Mouse (Mus musculus) cortical plate, adult 2 months (tissue): Measurements from ENCODE around the gene Slain2. TPM values are rescaled to one million over a fixed set of nuclear protein-coding genes. Genes with fewer than 3 reads are reported as not detected.

ENCODE experiments used
- H3K27ac ChIP-seq: fragments of 200-500 bp; 2 replicates; pipeline ENCODE4 v1.5.1; 2012; ENCODE audit warnings: low read length, control low read depth, inconsistent platforms; ENCODE audit not compliant: insufficient read depth
- H3K4me1 ChIP-seq: fragments of 200-500 bp; 2 replicates; pipeline ENCODE4 v1.6.1; 2011; ENCODE audit warnings: low read length; ENCODE audit not compliant: control insufficient read depth, insufficient read depth
- H3K4me3 ChIP-seq: fragments of 200-500 bp; 2 replicates; pipeline ENCODE4 v1.5.1; 2011; ENCODE audit warnings: mild to moderate bottlenecking, low read length, control low read depth; ENCODE audit not compliant: insufficient read depth
- CTCF ChIP-seq: fragments of 200-500 bp; IDR thresholded peaks from 2 replicates; pipeline ENCODE4 v1.5.1; 2011; ENCODE audit warnings: mild to moderate bottlenecking, control low read depth, low read length; ENCODE audit not compliant: insufficient read depth; ENCODE audit errors: extremely low read depth
- POLR2A ChIP-seq: fragments of 200-500 bp; IDR thresholded peaks from 2 replicates; pipeline ENCODE4 v1.6.1; 2011; ENCODE audit warnings: mild to moderate bottlenecking, low read length, control low read depth; ENCODE audit not compliant: insufficient read depth; ENCODE audit errors: extremely low read depth
- polyA plus RNA-seq: library from polyadenylated mRNA; depleted of rRNA; stranded (reverse); fragments of >200 nt; gene quantifications from 2 replicates; pipeline ENCODE4 v1.2.3, GENCODE M21; 2012

Slain2 gene
- polyA plus RNA-seq, 1 experiment, result 14.7 TPM

DNA sequence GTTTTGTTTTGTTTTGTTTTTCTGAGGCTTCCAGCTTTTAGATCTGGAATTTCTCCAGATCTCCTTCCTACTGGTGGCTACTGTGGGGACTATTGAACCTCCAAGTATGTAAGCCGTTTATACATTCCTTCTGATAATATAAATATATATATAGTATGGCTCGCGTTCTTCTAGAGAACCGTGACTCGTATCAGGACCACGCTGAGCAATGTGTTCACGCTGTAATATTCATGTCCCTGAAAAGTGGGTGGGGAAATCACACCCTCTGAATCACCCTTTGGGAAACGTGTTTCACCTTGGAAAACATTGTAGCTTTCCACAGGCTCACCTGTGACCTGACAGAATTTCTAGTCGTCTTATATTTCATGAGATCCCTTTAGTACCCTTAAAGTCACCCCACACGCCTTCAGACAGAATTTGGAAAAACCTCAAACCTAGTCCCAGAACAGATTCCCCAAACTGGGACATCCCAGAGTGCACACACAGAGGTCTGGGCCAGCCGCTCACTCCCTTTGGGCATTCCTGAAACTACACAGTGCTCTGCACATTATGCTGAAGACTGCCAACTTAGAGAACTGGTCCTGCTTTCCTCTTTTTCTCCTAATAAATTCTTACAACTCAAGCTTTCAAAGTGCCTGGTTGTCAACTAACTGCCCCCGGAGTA is 32.2 kb upstream of the Slain2 start:
- TF ChIP-seq POLR2A (no peak), CTCF (no peak)
- Histone ChIP-seq H3K27ac (no peak overlapping the region), H3K4me3 (no peak overlapping the region), H3K4me1 (no peaks in the 10 kb centered on the region)

DNA sequence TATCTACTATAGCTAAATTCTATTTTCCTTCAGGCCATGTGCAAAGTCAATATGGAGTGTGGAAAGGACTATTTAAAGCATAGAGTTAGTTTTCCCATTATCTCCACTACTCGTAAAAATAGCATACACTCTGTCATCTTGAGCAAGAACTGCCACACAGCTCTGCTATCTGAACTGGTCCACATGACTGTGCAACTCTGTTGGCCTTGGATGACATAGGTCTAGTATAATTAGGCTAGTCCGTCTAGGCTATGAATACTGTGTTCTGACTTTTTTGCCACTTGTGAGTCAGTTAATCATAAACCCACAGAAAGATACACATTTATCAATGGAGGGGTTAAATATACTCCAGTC is 31.7 kb upstream of the Slain2 start:
- TF ChIP-seq POLR2A (no peak), CTCF (no peak)
- H3K4me1 ChIP-seq, result no peaks in the 10 kb centered on the region
- no peak overlapping the region for H3K4me3 ChIP-seq
- H3K27ac ChIP-seq, result no peak overlapping the region

DNA sequence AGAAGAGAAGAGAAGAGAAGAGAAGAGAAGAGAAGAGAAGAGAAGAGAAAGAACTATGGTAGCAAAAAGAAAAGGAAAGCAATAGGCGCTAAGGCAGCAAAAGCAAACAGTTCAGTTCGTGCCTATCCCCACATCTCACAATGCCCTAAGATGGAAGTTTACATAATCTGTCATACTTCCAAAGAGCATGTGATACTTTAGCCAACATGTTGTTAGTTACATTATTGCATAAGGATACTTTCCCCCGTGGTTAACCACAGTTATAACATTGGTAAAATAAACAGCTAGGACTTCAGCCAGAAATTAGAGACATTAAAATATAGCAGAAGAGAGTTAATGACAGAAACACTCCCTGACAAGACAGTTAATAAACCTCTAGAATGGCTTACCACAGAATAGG is 30.4 kb upstream of the Slain2 start:
- H3K27ac ChIP-seq, result no peak overlapping the region
- no peak overlapping the region for H3K4me3 ChIP-seq
- H3K4me1 ChIP-seq, result no peaks in the 10 kb centered on the region
- TF ChIP-seq POLR2A (no peak), CTCF (no peak)

DNA sequence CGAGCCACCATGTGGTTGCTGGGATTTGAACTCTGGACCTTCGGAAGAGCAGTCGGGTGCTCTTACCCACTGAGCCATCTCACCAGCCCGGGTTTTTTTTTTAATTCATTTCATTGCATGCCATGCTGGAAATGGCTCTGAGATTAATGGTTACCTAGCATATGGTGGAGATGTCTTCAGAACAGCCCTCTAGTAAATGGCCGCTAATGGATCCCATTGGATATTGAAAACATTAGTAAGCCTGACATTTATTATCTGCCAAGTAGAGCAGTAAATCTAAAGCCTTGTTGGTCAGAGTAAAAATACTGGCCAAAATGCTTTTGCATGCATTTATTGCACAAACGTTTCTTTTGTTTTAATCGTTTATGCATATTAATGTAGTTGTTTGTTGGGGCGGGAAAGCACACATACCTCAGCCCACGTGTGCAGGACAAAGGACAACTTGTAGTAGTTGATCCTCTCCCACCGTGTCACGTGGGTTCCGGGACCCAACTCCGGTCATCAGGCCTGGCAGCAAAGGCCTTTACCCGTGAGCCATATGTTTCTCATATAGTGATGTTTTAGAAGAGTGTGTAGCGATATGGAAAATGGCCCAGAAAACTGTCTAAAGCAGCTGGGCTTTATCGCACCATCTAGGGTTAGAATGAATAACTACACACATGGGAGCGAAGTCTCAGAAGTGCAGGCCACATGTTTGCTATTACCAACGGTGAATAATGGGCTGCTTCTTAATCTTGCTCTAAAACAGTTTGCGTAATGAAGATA is 27.5 kb upstream of the Slain2 start:
- no peak for TF ChIP-seq POLR2A
- TF ChIP-seq CTCF, result no peak
- Histone ChIP-seq H3K4me3 (no peak overlapping the region), H3K4me1 (no peaks in the 10 kb centered on the region), H3K27ac (no peak overlapping the region)

DNA sequence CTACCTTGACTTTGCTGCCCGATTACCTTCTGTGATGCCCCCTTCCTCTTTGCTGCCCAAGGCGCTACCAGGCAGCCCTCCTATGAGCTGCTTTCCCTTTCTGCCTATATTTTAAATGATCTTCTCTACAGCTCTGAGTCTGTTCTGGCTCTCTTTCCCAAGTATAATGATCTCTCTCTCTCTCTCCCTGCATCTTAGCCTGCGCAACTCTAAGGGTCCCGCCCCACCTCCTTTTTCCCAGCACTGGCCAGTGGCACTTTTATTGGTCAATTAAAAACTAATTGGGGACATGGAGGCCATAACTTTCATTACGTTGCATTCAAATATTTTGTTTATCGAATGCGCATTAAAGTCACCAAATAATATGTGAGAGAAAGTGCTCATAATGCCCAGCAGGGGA is 25.8 kb upstream of the Slain2 start:
- Histone ChIP-seq H3K4me3 (no peak overlapping the region), H3K4me1 (no peaks in the 10 kb centered on the region)
- TF ChIP-seq POLR2A, result no peak
- no peak for TF ChIP-seq CTCF

DNA sequence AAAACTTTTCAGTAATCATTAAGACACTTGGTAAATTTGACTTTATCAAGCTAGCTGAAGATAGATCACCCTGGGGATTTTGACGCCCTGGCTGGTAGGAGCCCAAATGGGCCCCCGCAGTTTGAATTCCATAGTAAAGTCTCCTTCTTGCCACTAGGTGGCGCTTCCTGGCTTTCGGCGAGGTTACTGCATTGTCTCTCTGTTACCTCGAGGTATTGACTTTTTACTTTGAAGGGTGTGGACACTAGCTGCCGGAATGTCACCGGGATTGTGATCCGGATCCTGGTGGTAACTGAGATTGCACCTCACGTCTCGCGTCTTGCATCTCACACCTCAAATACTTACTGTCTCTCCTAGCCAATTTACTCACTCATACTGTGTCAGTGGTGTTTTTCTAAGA is 22.6 kb upstream of the Slain2 start:
- no peak overlapping the region for H3K4me3 ChIP-seq
- H3K27ac ChIP-seq, result no peak overlapping the region
- TF ChIP-seq CTCF (peak; percentile 63), POLR2A (no peak)
- H3K4me1 ChIP-seq, result no peaks in the 10 kb centered on the region

More for the DNA sequence above, 25.8 kb upstream of the Slain2 start:
- no peak overlapping the region for H3K27ac ChIP-seq

DNA sequence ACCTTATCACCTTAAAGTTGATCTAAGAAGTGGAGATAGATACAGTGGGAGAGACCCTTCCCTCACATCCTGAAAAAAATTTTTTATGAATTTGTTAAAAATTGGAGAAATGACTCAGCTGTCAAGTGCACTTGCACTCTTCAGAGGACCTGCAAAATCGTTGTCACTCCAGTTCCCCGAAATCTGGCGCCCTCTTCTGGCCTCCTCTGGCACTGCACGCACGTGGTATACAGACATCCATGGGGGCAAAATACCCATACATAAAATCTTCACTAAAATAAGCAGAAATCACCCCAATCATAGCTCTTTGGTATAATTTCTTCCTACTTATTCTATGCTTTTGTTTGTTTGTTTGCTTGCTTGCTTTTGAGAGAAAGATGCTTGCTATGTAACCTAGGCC is 20.1 kb upstream of the Slain2 start:
- no peak overlapping the region for H3K27ac ChIP-seq
- TF ChIP-seq POLR2A (no peak), CTCF (0 out of 2 replicates have a peak, but pooled peaks have one; percentile 16)
- H3K4me1 ChIP-seq, result no peaks in the 10 kb centered on the region
- H3K4me3 ChIP-seq, result no peak overlapping the region

DNA sequence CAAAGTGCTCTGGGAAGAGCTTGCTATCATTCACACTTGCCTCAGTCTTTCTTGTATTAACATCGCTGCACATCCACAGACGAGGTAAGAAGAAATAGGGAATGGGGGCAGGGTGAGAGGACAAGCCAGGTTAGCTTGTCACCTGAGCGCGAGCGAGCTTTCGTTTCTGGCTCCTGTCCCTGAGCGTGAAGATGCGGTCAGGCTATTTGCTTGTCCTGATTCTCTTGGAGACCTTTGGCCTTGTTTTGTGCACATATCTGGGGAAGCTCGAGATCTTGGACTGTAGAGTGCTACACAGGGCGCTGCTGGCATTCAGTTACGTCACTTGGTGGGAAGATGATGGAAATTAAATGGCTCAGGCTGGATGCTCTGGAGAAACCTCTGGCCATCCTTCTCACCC is 18.8 kb upstream of the Slain2 start:
- TF ChIP-seq POLR2A (no peak), CTCF (no peak)
- H3K4me1 ChIP-seq, result no peaks in the 10 kb centered on the region
- no peak overlapping the region for H3K27ac ChIP-seq
- H3K4me3 ChIP-seq, result no peak overlapping the region

DNA sequence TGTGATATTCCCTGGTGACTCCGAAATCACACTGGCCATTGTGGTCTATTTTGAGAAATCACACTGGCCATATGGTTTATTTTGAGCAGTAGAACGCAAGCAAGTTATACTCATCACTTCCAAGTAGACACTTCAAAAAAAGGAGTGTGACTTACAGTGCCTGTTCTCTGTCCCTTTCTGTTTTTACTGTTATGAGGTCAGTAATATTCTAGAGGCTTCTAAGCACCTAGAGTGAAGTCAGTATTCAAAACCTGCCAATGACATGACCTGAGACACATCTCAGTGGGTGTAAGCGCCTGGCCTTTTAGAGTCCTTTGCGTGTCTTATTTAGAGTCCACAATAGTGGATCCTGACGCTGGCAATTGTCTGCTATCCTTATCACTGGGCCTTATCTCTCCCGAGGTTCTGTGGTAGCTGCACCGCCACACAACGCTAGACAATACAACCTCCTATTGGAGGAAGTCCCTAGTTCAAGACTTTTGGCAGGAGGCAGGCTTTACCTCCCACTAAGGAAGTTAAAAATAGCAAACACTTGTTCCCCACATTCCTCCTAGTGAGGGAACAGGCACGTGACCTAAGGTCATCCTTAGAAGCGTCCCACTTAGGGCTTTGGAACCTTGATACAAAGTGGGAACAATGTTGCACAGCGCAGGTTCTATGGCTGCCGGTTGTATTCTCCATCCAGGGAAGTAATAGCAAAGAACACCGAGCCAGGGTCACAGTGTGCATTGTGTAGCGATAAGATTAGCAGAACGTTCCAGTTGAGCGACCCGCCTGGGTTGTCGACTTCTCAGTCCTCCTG is 17.4 kb upstream of the Slain2 start:
- Histone ChIP-seq H3K4me1 (no peaks in the 10 kb centered on the region), H3K27ac (no peak overlapping the region), H3K4me3 (no peak overlapping the region)
- no peak for TF ChIP-seq POLR2A
- no peak for TF ChIP-seq CTCF

DNA sequence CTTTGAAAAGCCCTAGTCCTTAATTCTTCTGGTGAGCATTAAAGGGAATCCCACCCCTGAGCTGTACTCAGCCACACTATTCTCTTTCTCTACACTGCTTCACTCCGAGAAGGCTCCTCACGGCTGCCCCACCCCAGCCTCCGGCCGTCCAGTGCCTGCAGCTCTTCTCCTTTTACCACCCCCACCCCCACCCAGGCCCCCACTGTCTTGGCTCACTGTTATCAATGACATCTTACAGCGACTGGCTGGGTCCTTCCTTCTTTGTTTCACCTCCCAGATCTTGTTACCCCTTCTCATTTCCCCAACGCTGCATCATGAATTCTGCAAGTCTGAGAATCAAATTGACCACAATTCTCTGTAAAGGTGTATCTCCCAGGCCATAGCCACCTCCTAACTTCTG is 16.1 kb upstream of the Slain2 start:
- Histone ChIP-seq H3K27ac (no peak overlapping the region), H3K4me1 (no peaks in the 10 kb centered on the region), H3K4me3 (no peak overlapping the region)
- TF ChIP-seq POLR2A, result no peak
- TF ChIP-seq CTCF, result no peak
